Mouse (Mus musculus): Measurements from ENCODE around the gene Gm16181. TPM values are rescaled to one million over a fixed set of nuclear protein-coding genes. Genes with fewer than 3 reads are reported as not detected.

The Gm16181 gene
- polyA plus RNA-seq, 1 experiment from 2014 or later: 0.62 TPM

DNA sequence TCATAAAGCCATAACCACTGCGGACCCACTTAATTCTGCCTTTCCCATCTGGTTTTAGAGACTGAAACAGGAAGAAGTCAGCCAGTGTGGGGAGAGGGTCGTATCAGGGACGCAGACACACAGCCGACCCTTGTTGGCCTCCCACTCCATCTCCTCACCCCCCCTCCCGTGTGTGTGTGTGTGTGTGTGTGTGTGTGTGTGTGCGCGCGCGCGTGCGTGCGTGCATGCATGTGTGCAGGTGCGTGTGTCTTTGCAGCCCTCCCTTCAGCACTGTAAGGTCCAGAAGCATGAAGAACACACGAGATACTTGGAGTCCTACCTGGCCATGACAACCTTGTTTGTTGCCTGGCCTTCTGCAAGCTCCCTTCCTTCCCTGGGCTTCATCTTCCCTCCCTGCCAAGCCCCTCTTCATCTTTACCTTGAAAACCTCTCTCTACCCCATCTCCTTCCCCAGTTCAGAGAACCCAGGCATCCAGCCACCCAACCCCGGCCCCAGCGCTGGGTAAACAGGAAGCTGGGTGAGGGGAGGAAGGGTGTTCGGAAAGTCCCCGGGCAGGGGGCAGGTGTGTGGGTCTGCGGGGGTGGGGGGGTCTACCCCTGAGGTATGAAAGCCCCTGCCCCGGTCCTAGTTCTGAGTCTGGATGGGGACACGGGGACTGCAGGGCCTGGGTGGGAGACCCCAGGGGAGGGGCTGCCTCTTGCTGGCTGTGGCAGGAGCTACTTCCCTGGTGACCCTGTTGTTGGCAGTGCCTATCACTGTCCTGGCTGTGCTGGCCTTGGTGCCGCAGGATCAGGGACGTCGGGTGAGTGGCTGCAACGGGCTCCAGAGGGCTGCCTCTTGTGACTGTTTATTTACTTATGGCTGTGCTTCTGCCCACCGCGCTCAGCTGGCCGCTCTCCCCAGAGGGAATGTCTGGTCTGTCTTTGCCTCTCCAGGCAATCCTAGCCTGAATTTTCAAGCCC is 26.5 kb upstream of the Gm16181 start, which contains the start of gene Ltb:
Gene Ltb, plus strand, starts transcription at position 559 of the 963 bp plus-strand sequence.
- no peaks in the 10 kb centered on the region for H3K36me3 ChIP-seq (ENCODE audit: control insufficient read depth, insufficient read depth)
- no peak within 1 kb of the TSS for H3K27ac ChIP-seq (ENCODE audit: low read length)
- H3K27me3 ChIP-seq (replicated peaks; ENCODE audit: control insufficient read depth, insufficient read depth, low read length): peaks cover 27% of the 10 kb centered on the region
- H3K9me3 ChIP-seq (ENCODE audit: control insufficient read depth, low read length): no peaks in the 10 kb centered on the region
- 80% methylated on average over 28 of the region's 28 CpGs for WGBS
- H3K4me3 ChIP-seq (replicated peaks; ENCODE audit: low read length): no peak within 1 kb of the TSS; the same call in 1 of the 2 replicates
- H3K4me1 ChIP-seq (replicated peaks; ENCODE audit: control insufficient read depth, insufficient read depth, low read length): peaks cover 11% of the 10 kb centered on the region
- no peak for ATAC-seq
- H3K9ac ChIP-seq (replicated peaks; ENCODE audit: low read depth, low read length): no peak within 1 kb of the TSS
- H3K4me2 ChIP-seq (ENCODE audit: low read length): peak within 1 kb of the TSS; percentile 75

DNA sequence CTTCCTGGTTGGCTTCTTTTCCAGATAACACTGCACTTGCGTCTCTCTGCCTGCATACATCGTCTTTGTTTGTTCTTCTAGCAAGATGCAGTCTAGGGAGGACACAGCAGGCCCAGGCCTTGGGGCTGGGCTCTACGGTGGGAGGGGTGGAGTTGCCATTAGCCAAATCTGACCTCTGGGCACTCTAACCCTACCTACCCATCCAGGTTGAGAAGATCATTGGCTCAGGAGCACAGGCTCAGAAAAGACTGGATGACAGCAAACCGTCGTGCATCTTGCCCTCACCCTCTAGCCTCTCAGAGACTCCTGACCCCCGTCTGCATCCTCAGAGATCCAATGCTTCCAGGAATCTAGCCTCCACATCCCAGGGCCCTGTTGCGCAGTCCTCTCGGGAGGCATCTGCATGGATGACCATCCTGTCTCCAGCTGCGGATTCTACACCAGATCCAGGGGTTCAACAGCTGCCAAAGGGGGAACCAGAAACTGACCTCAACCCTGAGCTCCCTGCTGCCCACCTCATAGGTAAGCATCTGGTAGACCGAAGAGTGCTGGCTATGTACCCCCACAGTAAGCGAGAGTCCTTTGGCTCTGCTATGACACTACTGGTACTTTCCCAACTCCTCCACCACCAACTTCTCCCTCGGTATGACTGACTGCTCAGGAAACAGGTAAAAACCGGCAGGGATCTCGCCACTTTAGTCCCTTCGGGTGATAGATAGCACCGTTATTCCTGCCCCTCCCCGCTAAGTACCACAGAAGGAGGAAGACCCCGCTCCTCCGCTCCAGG is 25.6 kb upstream of the Gm16181 start:
- peak overlapping the region; percentile 75 for H3K4me2 ChIP-seq (ENCODE audit: low read length)
- H3K27ac ChIP-seq (ENCODE audit: low read length): no peak overlapping the region
- WGBS: 46% methylated on average over 19 of the region's 19 CpGs
- H3K27me3 ChIP-seq (replicated peaks; ENCODE audit: control insufficient read depth, insufficient read depth, low read length): peaks cover 27% of the 10 kb centered on the region
- H3K4me1 ChIP-seq (replicated peaks; ENCODE audit: control insufficient read depth, insufficient read depth, low read length): peaks cover 11% of the 10 kb centered on the region
- no peaks in the 10 kb centered on the region for H3K36me3 ChIP-seq (ENCODE audit: control insufficient read depth, insufficient read depth)
- peak overlapping the region; percentile 43 for H3K4me3 ChIP-seq (replicated peaks; ENCODE audit: low read length)
- ATAC-seq: peak; percentile 28; the same call in 1 of the 2 replicates
- H3K9ac ChIP-seq (replicated peaks; ENCODE audit: low read depth, low read length): peak overlapping the region; percentile 31
- H3K9me3 ChIP-seq (ENCODE audit: control insufficient read depth, low read length): no peaks in the 10 kb centered on the region

DNA sequence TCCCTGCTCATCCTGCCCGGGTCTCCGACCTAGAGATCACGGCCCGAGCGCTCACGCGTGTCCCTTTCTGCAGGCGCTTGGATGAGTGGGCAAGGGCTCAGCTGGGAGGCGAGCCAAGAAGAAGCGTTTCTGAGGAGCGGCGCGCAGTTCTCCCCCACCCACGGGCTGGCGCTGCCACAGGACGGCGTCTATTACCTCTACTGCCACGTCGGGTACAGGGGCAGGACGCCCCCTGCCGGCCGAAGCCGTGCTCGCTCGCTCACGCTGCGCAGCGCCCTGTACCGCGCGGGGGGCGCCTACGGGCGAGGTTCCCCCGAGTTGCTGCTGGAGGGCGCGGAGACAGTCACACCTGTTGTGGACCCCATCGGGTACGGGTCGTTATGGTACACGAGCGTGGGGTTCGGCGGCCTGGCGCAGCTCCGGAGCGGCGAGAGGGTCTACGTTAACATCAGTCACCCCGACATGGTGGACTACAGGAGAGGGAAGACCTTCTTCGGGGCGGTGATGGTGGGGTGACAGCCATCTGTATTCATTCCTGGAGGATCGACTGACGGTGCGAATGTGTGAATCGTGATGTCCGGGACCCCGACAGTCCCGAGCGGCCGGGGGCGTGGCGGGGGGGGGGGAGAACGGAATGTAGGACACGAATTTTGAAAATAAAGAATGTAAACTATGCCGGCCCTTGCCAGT is 24.9 kb upstream of the Gm16181 start:
- Histone ChIP-seq H3K4me1 (replicated peaks; ENCODE audit: control insufficient read depth, insufficient read depth, low read length) (peaks cover 11% of the 10 kb centered on the region), H3K9me3 (ENCODE audit: control insufficient read depth, low read length) (no peaks in the 10 kb centered on the region), H3K4me3 (replicated peaks; ENCODE audit: low read length) (peak overlapping the region; percentile 43), H3K27me3 (replicated peaks; ENCODE audit: control insufficient read depth, insufficient read depth, low read length) (peaks cover 27% of the 10 kb centered on the region), H3K27ac (ENCODE audit: low read length) (no peak overlapping the region), H3K9ac (replicated peaks; ENCODE audit: low read depth, low read length) (peak overlapping the region; percentile 31), H3K4me2 (ENCODE audit: low read length) (peak overlapping the region; percentile 75), H3K36me3 (ENCODE audit: control insufficient read depth, insufficient read depth) (no peaks in the 10 kb centered on the region)
- 1% methylated on average over 65 of the region's 66 CpGs for whole genome bisulfite sequencing
- ATAC-seq: peak; percentile 90

- WGBS: 40% methylated on average over 9 of the region's 9 CpGs
- Histone ChIP-seq H3K4me3 (replicated peaks; ENCODE audit: low read length) (peak overlapping the region; percentile 43), H3K36me3 (ENCODE audit: control insufficient read depth, insufficient read depth) (no peaks in the 10 kb centered on the region), H3K4me1 (replicated peaks; ENCODE audit: control insufficient read depth, insufficient read depth, low read length) (peaks cover 11% of the 10 kb centered on the region), H3K4me2 (ENCODE audit: low read length) (peak overlapping the region; percentile 75), H3K9ac (replicated peaks; ENCODE audit: low read depth, low read length) (peak overlapping the region; percentile 31; the same call in 1 of the 2 replicates), H3K27me3 (replicated peaks; ENCODE audit: control insufficient read depth, insufficient read depth, low read length) (peaks cover 27% of the 10 kb centered on the region), H3K9me3 (ENCODE audit: control insufficient read depth, low read length) (no peaks in the 10 kb centered on the region), H3K27ac (ENCODE audit: low read length) (no peak overlapping the region)
- ATAC-seq: no peak
These were observed 24.4 kb upstream of the Gm16181 start for GRCm38 (mm10) chr17:35196321-35196641.

DNA sequence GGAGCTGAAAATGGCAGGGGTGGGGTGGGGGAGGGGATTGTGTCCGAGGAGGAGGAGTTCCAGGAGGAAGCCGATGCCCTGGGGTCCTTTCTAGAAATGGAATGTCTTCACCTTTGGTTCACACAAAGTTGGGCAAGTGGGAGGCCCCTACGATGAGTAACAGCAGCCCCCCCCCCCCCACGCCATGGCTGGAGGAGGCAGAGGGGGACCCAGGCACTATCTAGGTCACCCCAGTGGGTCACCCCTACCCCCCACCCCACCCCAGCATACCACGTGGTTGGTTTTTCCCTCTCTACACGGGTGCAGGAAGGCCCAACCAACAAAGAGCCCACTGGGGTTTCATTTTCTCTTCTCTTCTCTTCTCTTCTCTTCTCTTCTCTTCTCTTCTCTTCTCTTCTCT is 23.5 kb upstream of the Gm16181 start:
- Histone ChIP-seq H3K4me2 (ENCODE audit: low read length) (no peak overlapping the region), H3K27me3 (replicated peaks; ENCODE audit: control insufficient read depth, insufficient read depth, low read length) (peaks cover 27% of the 10 kb centered on the region), H3K9ac (replicated peaks; ENCODE audit: low read depth, low read length) (no peak overlapping the region), H3K4me1 (replicated peaks; ENCODE audit: control insufficient read depth, insufficient read depth, low read length) (peaks cover 11% of the 10 kb centered on the region), H3K9me3 (ENCODE audit: control insufficient read depth, low read length) (no peaks in the 10 kb centered on the region), H3K36me3 (ENCODE audit: control insufficient read depth, insufficient read depth) (no peaks in the 10 kb centered on the region), H3K27ac (ENCODE audit: low read length) (no peak overlapping the region), H3K4me3 (replicated peaks; ENCODE audit: low read length) (no peak overlapping the region)
- no peak for ATAC-seq
- 44% methylated on average over 5 of the region's 6 CpGs for WGBS

DNA sequence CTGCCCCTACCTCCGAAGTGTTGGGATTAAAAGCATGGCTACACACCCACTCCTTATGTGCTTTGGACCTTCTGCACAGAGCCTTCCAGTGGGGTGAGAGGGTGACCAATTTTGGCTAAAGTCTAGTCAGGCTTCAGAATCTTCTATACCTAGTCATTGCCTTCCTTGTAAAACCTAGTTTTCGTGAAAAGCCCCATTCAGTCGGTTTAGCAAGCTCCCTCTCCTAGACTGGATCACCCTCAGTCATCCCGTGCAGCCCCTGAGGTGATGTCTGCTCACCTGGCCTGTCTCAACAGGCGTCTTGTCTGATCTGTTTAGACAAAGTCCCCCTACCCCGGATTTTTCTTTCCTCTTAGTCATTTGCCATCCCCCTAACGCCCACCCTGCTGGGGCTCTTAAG is 22.6 kb upstream of the Gm16181 start:
- H3K9me3 ChIP-seq (ENCODE audit: control insufficient read depth, low read length): no peaks in the 10 kb centered on the region
- no peaks in the 10 kb centered on the region for H3K36me3 ChIP-seq (ENCODE audit: control insufficient read depth, insufficient read depth)
- ATAC-seq: no peak
- peaks cover 11% of the 10 kb centered on the region for H3K4me1 ChIP-seq (replicated peaks; ENCODE audit: control insufficient read depth, insufficient read depth, low read length)
- H3K27ac ChIP-seq (ENCODE audit: low read length): no peak overlapping the region
- H3K4me2 ChIP-seq (ENCODE audit: low read length): no peak overlapping the region
- no peak overlapping the region for H3K4me3 ChIP-seq (replicated peaks; ENCODE audit: low read length)
- H3K9ac ChIP-seq (replicated peaks; ENCODE audit: low read depth, low read length): no peak overlapping the region
- H3K27me3 ChIP-seq (replicated peaks; ENCODE audit: control insufficient read depth, insufficient read depth, low read length): peaks cover 27% of the 10 kb centered on the region
- 65% methylated on average over 7 of the region's 7 CpGs for WGBS

DNA sequence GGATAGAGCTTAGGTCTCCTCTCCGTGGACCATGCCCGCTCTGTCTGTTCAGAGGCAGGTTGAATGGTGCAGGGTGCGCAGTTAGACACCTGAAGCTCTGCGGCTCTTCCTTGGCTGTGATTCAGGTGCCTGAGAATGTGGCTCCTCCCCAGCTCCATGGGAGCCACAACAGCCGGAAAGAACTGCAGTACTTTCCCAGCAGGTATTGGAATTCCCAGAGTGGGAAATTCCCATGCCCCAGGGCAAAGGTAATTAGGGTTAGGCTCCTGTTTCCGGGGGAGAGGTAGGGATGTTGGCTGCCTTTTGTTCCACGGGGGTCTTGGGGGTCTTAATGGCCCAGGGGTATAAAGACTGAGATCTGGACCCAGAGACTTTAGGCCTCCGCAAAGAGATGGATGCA is 21.7 kb upstream of the Gm16181 start:
- Histone ChIP-seq H3K9ac (replicated peaks; ENCODE audit: low read depth, low read length) (no peak overlapping the region), H3K36me3 (ENCODE audit: control insufficient read depth, insufficient read depth) (no peaks in the 10 kb centered on the region), H3K4me3 (replicated peaks; ENCODE audit: low read length) (no peak overlapping the region), H3K27ac (ENCODE audit: low read length) (no peak overlapping the region), H3K27me3 (replicated peaks; ENCODE audit: control insufficient read depth, insufficient read depth, low read length) (peaks cover 27% of the 10 kb centered on the region), H3K9me3 (ENCODE audit: control insufficient read depth, low read length) (no peaks in the 10 kb centered on the region), H3K4me2 (ENCODE audit: low read length) (no peak overlapping the region), H3K4me1 (replicated peaks; ENCODE audit: control insufficient read depth, insufficient read depth, low read length) (peaks cover 11% of the 10 kb centered on the region)
- WGBS: 21% methylated on average over 8 of the region's 8 CpGs
- ATAC-seq: no peak

DNA sequence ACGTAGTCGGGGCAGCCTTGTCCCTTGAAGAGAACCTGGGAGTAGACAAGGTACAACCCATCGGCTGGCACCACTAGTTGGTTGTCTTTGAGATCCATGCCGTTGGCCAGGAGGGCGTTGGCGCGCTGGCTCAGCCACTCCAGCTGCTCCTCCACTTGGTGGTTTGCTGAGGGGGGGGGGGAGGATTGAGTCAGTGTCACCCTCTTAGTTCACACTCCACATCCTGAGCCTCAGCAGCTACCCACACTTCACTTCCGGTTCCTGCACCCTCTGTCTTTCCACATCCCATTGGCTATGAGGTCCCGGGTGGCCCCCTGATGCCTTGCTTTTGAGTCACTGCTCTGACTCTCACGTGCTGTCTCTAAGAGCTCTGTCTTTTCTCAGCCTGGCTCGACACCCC is 20.2 kb upstream of the Gm16181 start:
- Histone ChIP-seq H3K27me3 (replicated peaks; ENCODE audit: control insufficient read depth, insufficient read depth, low read length) (peaks cover 17% of the 10 kb centered on the region), H3K27ac (ENCODE audit: low read length) (no peak overlapping the region), H3K4me3 (replicated peaks; ENCODE audit: low read length) (no peak overlapping the region), H3K36me3 (ENCODE audit: control insufficient read depth, insufficient read depth) (no peaks in the 10 kb centered on the region), H3K4me2 (ENCODE audit: low read length) (no peak overlapping the region), H3K9me3 (ENCODE audit: control insufficient read depth, low read length) (no peaks in the 10 kb centered on the region), H3K4me1 (replicated peaks; ENCODE audit: control insufficient read depth, insufficient read depth, low read length) (peaks cover 9% of the 10 kb centered on the region), H3K9ac (replicated peaks; ENCODE audit: low read depth, low read length) (no peak overlapping the region)
- 88% methylated on average over 11 of the region's 11 CpGs for WGBS
- no peak for ATAC-seq

DNA sequence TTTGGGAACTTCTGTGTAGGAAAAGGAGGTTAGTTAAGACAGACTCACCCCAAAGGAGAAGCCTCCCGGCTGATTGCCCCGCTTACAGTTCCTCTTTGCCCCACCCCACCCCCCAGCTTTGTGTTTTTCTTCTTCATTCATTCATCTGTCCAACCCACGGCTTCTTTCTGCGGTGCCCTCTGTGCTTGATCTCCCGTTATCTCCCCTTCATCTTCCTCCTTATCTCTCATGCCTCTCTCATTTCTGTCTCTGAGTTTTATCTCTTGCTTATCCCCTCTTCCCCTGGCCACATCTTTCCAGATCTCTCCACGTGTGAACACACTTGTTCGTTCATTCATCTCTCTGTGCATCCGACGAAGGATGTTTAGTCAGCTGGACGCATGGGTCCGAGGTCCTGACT is 19.5 kb upstream of the Gm16181 start:
- ATAC-seq: no peak
- Histone ChIP-seq H3K36me3 (ENCODE audit: control insufficient read depth, insufficient read depth) (no peaks in the 10 kb centered on the region), H3K4me1 (replicated peaks; ENCODE audit: control insufficient read depth, insufficient read depth, low read length) (peaks cover 2% of the 10 kb centered on the region), H3K9me3 (ENCODE audit: control insufficient read depth, low read length) (no peaks in the 10 kb centered on the region), H3K4me3 (replicated peaks; ENCODE audit: low read length) (no peak overlapping the region), H3K9ac (replicated peaks; ENCODE audit: low read depth, low read length) (no peak overlapping the region), H3K4me2 (ENCODE audit: low read length) (no peak overlapping the region), H3K27ac (ENCODE audit: low read length) (no peak overlapping the region), H3K27me3 (replicated peaks; ENCODE audit: control insufficient read depth, insufficient read depth, low read length) (peaks cover 11% of the 10 kb centered on the region)
- 77% methylated on average over 11 of the region's 11 CpGs for WGBS

All from forebrain, embryonic 16.5 days (tissue).